Mouse (Mus musculus) right cerebral cortex, postnatal 4 days (tissue): Measurements from ENCODE around the gene Lrrc29.
A peak's percentile ranks its signal among the peaks of the same experiment; 100 is the strongest.
"Not testable (repeated sequence)": the region's sequence is repeated elsewhere in the genome, so short reads cannot be mapped to it uniquely, and the experiment has no call there.

ENCODE experiments used
- DNase-seq: peaks from one replicate; pipeline ENCODE4 v3.0.0-alpha.2; 2022

The Lrrc29 gene

DNA sequence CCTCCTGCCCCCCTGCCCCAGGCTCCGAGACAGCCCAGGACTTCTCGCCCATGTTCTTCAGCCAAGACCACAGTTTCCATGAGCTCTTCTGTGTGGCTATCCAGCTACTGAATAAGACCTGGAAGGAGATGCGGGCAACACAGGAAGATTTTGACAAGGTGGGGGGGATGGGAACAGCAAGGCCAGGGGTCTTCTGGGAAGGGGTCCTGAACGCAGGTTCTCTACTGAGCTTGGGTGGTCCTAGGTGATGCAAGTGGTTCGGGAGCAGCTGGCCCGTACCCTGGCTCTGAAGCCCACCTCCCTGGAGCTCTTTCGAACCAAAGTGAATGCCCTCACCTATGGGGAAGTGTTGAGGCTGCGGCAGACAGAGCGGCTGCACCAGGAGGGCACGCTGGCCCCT, 17.6 kb downstream of the Lrrc29 start:
- DNase-seq = no peak

DNA sequence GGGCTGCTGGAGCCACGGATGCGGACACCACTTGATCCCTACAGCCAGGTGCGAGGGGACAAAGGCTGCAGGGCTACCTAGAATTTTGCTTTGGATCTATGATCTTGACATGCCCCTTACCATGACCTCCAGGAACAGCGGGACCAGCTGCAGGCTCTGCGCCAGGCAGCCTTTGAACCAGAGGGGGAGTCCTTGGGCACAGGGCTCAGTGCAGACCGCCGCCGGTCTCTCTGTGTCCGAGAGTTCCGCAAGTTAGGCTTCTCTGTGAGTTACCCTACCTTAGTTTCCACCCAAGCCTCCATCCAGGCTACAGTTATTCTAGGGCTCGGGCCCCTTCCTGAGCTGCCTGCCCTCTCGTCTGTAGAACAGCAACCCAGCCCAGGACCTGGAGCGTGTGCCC, 18.4 kb downstream of the Lrrc29 start:
- no peak for DNase-seq

DNA sequence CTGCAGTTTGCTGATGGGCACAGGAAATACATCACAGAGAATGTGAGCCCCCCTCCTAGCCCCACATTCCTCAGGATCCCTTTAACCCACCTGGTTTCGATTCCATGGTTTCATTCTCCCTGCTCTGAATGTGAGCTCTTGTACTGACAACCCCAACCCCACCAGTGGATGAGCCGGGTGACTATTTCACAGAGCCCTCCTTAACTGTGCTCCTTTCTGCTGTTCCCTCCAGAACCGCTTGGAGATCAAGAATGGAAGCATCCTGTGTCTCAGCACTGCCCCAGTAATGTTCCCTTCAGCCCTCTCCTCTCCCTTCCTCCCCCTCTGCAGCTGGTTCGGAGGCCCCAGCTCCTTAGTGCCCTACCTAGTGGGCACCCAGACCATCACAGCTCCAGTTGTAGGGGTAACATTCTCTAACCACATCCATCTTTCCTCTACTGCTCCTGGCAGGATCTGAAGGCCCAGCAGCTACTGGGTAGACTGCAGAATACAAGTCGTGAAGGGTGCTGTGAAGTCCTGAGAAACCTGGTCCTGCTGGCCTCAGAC, 19.9 kb downstream of the Lrrc29 start:
- DNase-seq = no peak

DNA sequence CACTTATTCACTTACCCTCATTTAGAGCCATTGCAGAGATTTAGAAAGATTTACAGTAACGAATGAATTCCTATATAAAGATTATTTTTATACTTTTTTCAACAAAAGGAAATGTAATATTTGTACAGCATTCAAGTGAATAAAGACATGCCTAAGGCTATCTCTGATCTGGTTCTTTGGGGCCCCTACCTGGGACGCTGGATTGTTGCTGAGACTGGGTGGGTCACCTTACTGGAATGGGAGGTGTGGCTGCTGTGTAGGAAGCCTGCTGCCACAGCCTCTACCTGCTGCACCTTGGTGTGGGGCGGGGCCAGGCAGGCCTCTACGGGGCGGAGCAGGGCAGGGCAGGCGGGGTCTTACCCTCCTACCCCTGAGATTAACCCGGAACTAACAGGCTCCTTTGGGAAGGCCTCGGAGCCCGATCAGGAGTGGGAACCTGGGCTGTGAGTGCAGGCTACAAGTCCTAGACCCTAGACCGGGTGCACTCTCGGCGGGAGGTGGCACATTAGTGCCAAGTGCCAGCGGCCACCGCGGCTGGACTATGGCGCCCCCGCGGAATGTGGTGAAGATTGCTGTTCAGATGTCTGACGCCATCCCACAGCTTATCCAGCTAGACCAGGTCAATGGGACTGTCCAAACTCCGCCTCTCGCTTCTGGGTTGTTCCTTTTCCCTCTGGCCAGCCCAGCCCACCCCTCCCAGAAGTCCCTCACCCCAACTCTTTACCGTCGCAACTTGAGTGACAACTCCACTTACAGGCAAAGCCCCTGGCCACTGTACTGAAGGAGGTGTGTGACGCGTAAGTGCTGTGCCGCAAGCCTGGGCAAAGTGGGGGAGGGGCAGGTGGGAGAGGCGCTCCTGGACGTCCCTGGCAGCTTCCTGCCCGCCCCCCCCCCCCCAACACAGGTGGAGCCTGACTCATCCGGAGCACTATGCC, 20.6 kb downstream of the Lrrc29 start, which contains the start of gene Elmo3:
Gene Elmo3 (plus strand): TSS at position 391 of the 935 bp plus-strand sequence.
- DNase-seq = peak; percentile 63

DNA sequence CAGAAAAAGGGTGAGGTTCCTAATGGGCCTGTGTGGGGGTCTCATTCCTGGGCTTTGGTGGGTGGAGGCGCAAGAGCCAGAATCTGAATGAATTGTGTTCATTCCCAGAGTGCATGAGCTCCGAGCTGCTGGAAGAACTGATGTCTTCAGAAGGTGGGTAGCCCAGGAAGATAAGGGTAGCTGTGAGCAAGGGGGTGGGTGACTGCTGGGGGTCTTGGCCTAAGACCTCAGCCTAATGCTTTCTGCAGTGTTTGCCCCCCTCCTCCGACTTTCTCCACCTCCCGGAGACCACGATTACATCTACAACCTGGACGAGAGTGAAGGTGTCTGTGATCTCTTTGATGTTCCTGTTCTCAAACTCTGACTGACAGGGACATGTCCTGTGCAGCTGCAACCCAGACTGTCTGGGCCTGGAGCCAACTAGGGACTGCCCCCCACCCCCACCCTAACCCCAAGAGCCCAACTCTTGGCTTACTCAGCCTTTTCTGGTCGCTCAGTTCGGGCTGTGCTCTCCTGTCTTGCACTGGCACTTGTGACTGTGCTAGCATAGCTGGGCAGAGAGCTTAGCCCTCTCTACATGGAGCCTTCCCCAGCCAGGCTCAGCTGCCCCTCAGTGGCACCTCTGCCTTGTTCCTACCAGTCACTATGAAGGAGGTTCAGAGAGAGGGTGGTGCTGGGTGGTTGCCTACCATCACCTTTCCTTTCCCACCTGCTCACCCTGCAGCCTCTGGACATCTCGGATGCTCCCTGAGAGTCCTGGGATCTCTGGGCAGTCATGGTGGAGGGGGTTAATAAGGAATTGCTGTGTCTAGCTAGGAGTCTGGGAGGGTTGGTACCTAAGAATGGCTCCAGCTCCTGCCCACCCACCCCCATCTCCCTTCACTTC, 21.5 kb downstream of the Lrrc29 start:
- no peak for DNase-seq

DNA sequence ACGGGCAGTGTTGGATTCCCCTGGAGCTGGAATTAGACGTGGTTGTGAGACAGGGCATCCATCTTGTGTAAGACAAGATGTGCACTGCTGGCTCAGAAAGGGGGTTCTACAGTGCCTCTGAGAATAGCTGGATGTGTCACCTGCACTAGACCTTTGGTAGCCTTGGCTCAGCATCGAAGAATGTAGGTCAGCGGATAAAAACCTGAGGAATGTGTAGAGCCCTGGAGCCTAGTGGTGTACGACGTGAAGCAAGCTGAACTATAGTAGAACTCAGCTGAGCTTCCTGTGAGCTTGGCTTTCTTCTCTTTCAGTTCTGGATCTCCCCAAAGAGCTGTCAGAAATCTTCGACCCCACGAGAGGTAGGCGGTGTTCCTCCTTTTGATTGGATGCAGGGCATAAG, 22.2 kb downstream of the Lrrc29 start:
- no peak for DNase-seq

DNA sequence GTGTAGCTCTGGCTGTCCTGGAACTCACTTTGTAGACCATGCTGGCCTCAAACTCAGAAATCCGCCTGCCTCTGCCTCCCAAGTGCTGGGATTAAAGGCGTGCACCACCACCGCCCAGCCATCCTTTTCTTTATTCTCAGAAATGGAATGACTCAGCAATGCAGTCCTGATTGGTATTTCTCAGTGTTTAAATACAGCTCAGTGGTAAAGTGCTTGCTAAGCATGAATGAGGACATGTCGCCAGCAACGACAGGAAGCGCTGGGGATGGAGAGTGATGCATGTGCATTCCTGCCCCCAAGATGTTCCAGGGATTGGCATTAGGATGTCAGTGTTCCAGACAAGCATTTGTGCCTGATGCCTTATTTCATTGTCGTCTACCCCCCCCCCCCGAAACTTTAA, 22.7 kb downstream of the Lrrc29 start:
- DNase-seq = no peak

DNA sequence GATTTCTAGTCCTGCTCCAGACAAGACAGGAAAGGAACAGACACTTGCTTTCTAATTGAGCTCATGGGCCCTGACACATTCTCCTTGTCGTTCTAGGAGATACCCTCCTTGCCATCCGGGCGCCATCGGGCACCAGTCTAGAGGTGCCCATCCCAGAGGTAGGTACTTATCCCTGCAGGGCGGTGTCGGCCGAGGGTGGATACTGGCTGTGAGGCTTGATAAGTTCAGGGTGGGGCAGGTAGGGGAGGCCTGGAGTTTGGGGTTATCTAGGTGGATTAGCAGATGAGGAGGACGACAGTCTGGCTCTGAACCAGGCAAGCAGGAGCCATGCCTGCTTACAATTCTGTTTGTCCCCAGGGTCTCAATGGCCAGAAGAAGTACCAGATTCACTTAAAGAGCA, 26.1 kb downstream of the Lrrc29 start:
- no peak for DNase-seq

DNA sequence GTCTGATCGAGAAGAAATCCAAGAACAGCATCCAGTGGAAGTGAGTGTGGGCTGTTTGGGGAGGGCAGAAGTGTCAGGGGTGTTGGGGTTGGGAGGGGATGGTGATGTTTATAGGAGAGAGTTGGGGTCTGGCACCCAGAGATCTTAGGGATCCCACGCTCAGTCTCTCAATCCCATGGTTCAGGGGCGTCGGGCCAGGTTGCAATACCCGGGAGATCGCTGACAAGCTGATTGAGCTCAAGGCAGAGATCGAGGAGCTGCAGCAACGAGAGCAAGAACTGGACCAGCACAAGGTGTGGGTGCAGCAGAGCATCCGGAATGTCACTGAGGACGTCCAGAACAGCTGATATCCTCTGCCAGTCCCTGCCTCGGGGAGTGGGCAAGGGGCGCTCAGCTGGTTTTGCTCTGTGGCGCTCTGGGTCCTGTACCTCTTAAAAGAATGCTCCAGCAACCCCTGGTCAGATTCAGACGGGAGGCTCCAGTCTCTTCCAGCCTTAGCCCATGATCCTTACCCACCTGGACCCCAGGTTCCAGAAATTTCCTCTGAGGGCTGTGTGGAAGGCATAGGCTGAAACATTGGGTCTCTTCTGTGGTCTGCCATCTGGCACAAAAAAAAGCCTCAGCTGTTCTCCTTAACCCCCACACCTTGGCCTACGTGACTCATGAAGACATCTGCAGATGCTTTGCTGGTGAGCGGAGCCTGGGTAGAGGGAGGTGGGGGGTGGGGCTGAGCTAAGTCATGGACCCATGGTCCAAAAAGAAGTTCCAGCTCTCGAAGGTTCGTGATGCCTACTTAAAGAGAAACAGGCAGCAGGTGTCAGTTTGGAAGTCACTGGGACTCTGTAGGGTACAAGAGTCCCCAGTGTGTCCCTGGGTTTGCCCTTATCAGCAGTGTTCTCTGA, 27.5 kb downstream of the Lrrc29 start:
- no peak for DNase-seq

DNA sequence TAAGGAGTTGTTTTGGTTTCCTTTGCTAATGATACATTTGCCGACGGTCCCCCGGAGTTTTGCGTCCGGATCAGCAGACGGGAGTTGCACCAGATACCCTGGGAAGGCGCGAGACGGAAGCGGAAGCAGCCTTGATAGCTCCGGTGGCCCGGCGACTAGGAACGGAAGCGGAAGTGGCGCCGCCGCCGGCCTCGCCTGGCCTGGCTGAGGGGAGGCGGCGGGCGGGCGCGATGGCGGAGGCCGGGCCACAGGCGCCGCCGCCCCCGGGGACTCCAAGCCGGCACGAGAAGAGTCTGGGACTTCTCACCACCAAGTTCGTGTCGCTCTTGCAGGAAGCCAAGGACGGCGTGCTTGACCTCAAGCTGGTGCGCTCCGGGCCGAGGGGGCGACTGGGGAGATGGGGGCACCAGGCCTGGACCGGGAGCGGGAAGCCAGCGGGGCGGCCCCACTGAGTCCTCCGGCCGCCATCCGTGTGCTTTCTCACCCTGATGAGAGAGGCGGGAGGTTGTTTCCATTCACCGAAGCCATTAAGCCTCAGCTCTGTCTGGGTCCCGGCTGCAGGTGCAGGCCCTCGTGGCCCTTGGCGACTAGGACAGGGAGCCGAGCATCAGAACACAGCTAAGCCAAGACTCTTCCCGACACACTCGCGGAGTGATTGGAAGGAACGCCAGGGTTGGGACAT, 28.4 kb downstream of the Lrrc29 start, which contains the start of gene E2f4:
Gene E2f4 (plus strand): TSS at position 153 of the 682 bp plus-strand sequence.
- DNase-seq = peak; percentile 89

DNA sequence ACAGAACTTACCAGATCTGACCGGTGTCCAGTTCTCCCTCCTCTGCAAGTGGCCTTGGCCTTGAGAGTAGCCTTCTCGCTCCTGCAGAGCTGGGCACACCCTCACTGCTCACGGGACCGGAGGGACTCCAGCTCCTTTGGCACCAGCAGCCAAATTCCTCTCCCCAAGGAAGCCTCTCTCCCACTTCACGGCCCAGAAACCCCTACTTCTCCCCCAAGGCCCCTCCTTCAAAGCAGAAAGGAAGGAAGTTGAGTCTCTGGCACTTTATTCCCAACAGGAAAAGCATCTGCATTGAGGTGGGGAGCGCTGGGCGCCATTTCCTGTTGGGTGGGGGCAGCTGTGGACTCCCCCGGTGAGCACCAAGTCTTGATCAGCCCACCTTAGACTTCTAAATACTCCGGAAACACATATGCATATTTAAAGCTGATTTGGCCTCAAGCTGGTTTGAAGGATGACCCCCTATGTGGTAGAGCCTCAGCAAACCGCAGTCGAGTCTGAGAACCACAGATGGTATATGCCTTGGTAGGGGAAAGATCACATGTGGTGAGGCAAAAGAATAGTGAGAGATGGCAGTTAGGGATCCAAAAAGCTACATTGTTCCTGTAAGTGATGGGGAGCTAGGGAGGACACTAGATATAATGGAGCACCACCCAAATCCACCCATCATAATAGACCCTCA, 30.0 kb downstream of the Lrrc29 start, which contains the start of gene Exoc3l:
Gene Exoc3l (minus strand): TSS at position 207 of the 679 bp plus-strand sequence.
- no peak for DNase-seq

DNA sequence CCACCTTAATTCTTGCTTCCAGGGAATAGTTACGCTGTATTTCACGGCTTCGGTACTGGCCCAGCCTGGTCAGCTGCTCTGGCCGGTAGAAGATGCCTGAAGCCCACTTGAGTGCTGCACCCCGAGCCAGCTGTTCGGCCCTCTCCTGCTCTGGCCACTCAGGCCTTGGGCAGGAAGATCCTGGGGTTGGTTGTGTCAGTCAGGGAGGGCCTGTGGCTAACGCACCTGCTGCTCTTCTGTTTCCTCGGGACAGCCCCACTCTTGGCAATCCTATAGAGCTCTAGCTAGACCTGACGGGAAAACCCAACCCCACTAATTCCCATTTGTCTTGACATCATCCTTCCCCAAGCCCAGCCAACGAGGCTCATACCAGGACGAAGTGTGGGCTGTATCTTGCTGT, 30.8 kb downstream of the Lrrc29 start:
- no peak for DNase-seq

DNA sequence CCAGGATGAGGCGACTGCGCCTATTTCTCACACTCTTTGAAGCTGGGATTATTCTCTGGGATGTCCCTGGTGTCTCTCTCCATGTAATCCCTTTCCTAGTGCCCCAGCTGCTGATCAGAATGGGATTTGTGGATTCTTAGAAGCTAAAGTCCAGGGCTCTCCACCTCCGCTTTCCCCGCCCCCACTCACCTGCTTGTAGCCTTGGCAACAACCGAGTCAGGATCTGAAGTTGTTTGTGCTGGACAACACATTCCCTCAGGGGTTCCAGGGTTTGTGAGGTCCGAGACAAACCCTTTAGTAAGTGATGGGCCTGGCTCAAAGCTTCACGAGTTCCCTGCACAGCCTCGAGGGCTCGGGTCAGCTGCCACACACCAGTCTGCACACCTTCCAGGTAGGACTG, 31.3 kb downstream of the Lrrc29 start:
- DNase-seq = no peak

DNA sequence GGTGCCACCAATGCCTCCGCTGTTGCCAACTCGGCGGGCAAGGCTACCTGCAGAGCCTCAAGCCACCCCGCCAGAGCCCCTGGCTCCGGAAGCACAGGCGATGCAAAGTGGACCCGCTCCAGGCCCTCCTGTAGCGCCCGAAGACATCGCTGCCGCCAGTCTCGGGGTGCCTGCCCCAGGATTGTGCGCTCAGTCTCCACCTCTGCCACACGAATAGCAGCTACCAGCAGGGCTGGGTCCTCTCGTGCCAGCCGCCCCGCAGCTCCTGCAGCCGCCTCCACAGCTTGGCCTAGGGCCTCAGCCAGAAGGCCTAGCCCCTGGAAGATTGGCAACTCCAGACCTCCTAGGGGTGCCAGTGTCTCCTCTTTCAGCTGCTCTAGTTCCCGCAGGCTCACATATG, 32.7 kb downstream of the Lrrc29 start:
- no peak for DNase-seq

DNA sequence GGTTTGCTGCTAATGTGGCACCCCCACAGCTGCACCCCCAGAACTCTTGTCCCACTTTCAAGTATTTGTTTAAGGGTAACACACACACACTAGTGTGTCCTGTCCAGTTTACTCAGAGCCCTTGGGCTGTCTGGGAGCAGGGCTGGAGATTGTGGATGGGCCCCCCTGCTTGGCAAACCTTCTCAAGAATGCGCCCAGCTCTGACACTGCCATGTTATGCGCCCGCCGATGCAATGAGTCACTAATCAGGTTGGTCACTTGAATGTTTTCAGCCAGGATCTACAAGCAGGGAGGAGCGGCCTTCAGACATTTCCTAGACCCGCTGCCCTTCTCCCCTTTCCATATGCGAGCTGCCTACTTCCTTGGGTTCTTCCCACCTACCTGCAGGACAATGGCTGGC, 33.6 kb downstream of the Lrrc29 start:
- DNase-seq = no peak

DNA sequence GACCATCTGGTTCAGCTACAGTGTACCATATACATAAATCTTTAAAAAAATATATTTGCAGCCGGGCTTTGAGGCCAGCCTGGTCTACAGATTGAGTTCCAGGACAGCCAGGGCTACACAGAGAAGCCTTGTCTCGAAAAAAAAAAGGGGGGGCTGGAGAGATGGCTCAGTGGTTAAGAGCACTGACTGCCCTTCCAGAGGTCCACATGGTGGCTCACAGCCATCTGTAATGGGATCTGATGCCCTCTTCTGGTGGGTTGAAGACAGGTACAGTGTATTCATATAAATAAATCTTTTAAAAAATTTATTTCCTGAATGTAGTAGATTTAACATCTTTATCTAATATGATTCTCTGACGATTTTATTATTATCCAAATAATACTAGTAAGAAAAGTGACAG, 34.3 kb downstream of the Lrrc29 start:
- DNase-seq = not testable (repeated sequence)

DNA sequence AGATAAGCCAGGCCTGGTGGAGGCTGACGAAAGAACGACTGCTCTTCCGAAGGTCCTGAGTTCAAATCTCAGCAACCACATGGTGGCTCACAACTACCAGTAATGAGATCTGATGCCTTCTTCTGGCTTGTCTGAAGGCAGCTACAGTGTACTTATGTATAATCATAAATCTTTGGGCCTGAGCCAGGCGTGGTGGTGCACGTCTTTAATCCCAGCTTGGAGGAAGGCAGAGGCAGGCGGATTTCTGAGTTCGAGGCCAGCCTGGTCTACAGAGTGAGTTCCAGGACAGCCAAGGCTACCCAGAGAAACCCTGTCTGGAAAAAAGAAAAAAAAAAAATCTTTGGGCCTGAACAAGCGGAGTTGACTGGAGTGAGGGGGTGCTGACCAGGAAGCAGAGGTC, 34.7 kb downstream of the Lrrc29 start:
- not testable (repeated sequence) for DNase-seq

DNA sequence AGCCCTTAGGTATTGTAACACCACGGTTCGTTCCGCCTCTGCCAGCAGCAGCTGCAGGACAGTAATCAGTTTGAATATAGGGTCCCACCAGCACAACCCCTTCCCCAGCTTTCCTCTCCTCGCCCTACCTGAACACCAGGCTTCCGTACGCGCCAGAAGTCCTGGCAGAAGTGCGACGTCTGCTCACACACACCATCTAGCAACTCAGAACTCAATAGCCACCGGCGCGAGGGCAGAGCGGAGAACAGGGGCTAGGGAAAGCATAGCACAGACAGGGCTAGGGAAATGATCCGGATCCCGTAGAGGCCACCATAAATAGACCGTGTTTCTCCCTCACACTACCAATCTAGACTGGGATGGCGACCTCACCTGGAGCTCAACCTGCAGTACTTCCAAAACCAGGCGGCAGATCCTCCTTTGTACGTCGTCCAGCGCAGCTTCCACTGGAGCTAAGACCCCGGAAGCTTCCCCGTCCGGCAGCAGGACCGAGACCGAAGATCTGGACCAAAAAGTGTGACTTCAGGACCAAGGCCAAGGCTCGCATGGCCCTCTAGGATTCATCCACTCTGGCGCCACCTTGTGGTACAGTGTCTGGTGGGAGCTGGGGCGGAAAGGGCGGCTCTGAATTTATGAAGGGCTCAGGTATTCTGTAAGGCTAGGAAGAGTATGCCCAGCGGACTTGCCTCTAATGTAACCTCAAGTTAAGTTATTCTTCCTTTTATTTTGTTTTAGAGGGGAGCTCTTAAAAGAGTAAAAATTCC, 35.3 kb downstream of the Lrrc29 start:
- DNase-seq = peak; percentile 92

DNA sequence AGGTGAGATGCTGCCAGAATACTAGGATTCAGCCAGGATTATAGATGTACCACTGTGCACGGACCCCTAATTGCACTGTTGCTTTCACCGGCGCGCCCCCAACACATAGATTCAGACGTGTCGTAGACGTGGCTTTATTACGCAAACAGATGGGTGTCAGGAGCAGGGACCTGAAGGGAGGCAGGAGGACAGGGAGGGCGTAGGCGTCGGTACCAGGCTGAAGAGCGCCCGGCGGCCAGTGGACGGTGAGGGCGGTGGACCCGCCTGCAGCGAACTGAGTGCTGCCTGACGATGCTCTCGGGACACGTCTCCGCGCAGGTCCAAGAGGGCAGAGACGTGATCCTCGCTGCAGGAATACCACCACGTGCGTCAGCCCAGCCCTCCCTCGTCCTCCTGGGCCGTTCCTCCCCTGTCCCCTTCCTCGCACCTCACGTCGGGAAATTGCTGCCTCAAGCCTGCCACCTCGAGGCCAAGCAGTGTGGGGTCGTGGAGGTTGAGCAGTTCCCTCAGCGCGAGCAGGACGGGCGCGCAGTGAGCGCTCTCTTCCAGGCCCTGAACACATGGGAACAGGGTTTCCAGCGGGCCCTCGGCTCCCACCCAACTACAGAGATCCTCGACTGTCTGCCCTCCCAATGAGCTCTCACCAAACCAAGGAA, 36.1 kb downstream of the Lrrc29 start, which contains the start of gene 4931428F04Rik:
Gene 4931428F04Rik (minus strand): TSS at position 60 of the 656 bp plus-strand sequence.
- peak; percentile 64 for DNase-seq
